Mouse (Mus musculus) embryonic fibroblast, embryonic 13.5 days (primary cell): ENCODE measurements around the gene Vwa1.

ENCODE experiments used
- CTCF ChIP-seq: IDR thresholded peaks from 2 replicates; pipeline ENCODE4 v1.5.1; 2011; ENCODE audit warnings: mild to moderate bottlenecking, control low read depth, low read length, moderate library complexity, borderline replicate concordance; ENCODE audit not compliant: insufficient read depth
- POLR2A ChIP-seq: IDR thresholded peaks from 2 replicates; pipeline ENCODE4 v1.6.1; 2011; ENCODE audit warnings: low read depth, mild to moderate bottlenecking, control low read depth, low read length, moderate library complexity

DNA sequence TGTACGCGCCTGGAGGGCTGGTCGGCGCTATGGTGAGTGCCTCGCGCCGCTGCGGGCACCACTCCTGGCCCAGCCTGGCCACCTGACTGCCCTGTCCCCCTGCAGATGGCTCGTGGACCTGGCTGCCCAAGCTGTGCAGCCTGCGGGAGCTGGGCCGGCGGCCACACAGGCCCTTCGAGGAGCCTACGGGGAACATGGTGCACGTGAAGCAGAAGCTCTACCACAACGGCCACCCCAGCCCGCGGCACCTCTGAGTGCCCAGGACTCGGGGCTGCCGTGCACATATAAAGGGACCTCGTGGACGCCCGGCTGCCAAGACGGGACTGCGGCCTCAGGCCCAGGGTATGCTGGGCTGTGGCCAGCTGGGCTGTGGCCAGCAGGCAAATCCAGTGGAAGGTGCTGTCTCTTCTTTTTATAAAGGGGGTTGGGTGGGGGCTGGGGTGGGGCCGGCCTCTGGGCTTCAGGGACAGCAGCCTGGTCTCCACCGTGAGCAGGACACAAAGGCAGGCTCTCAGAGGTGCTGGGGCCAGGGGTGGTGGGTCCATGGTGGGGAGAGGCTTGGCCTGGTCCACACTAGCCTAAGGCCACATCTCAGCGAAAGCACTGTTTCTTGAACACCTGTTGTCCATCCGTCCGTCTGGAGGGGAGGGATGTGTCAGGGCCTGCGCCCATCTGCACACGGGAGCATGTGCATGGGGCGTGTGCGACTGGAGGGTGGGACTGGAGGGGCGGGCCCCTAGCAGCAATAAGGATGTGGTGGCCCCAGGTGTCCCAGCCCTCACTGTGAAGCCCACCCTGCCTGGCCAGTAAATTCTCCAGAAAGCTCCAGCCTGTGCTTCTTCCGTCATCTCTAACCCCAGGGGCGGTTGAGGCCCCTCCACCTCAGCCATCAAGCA lies 34.5 kb downstream of the Vwa1 start:
- TF ChIP-seq POLR2A (no peak), CTCF (no peak)
